Mouse (Mus musculus) left cerebral cortex, adult 18-20 months (tissue): ENCODE measurements at regions not wholly inside any gene's neighbourhood (a gene's known extent, or its start where the extent isn't known, plus 50 kb on each side); places are given as distances from the start of the nearest gene placed in this dataset.

Experiments
- DNase-seq, 2 experiments: peaks; one replicate each; pipeline ENCODE4 v3.0.0; 2021 to 2022; ENCODE audit warnings: low spot score in 2 of 2, mixed read lengths in 1 of 2

GRCm38 (mm10) chr6:148543047-148543446 lies 98.9 kb upstream of the Tmtc1 start:
- DNase-seq = no peak

DNA sequence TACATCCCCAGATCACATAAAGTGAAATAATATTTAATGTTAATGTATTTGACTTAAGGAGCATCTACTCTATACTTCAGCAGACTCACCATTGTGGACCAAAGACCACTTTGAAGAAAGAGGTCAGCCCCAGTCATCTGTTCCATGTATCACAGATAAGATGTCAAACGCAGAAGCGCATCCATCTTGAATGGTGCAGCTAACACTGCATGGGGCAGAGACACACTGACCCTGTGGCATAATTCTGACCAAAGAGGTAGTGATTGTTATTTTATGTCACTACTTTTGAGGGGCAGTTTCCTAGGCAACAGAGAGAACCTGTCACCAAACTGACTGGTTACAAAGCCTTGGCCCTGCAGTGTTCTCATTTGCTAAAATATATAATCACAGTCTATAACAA lies 97.8 kb upstream of the Tmtc1 start:
- DNase-seq = no peak

GRCm38 (mm10) chr6:148539207-148539960 lies 95.2 kb upstream of the Tmtc1 start:
- DNase-seq = no peak

DNA sequence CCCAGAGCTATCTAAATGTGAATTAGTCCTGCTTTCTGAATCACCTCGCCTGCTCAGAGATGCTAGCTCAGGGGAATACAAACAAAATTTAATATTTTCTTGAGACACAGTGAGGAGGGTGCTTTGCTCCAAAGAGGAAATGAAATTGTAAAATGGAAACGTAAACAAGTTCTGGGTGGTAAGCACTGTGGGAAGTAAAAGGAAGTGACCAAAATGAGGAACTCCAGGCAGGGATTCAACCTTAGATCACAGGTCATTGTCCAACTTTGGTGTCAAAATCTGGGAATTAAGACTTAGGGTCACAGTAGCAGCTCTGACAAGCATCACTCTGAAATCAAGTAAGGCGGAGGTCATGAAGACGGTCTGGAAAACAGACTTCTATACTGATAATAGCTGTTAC lies 90.2 kb upstream of the Tmtc1 start:
- no peak for DNase-seq

DNA sequence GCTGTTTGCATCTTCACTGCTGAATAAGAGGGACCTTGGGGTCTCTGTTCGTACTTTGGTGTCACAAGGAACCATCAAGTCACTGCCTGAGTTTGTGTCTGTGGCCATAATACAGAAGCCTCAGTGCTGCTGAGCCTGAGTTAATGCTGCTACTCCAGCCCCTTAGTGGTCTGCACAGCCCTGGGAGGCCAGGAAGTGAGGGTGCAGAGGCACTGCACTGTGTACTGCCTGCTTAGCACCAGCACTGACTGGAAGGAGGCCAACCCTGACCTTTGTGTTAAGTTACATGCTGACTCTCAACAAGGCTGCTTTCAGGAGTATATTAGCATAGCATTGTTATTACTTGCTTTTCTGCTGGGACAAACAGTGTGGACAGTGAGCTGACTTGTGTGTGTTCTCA lies 86.9 kb upstream of the Tmtc1 start:
- DNase-seq = no peak

DNA sequence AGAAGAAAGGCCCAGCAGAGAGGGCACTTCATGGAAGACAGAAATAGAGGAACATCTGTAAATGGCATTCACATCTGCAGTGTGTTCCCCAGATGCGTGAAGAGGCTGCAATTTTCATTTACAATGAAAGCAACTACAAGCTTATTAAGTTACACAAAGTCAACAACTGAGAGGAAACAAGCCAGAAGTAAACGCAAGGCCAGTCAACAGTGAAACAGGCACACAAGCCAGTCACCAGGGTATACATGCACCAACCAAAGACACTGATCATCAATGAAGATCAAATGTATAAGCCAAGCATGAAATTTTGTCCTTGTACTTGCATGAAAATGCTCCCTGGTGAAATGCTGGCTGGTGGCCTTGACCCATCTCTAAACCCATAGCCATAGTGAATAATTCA lies 84.4 kb upstream of the Tmtc1 start:
- no peak for DNase-seq

DNA sequence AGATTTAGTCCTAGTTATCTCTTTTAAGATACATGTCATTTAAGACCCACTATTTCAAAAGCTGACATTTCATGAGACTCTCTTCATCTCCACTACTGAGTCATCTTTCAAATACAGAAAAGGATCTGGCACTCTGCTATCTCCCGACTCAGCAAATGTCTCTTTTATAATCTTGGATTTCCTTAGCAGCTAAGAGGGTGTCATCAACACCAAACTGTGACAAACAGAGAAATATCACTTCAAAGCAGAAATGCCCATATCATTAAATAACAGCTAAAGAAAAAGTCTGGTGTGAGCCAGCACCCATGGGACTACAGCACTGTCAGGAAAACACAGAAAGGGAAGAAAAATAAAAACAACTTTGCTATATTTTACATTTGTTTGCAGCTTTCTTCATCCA lies 78.7 kb upstream of the Tmtc1 start:
- peak; percentile 4 to 18 for DNase-seq

DNA sequence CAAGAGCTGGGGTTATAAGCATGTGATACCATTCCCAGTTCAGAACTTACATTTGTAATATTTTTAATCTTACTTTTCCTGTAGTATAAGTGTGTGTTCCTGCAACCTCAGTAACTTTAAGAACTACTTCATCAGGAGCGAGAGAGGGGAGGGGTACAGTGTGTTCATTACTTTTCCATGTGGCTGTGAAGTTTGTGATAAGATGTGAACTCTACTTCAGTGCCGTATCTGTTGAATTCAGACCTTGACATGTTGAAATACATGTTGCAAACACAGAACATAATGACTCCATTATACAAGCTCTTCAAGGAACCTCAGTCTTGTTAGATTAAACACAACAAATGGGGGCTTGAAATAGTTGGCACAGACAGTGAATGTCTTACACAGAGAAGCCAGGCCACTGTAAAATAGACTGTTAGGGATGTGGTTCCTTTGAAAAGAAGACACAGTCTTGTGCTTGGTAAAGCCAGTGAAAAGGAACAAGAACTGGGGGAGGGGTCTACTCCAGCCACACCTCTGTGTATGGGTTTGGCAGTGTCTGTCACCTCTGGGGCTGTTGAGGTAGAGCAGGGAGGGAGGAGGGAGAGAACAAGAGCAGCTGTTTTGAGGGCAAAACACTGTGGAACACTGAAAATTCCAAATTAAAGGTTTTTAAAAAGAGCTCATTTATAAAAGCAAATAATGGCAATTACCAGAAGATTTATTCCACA lies 73.5 kb upstream of the Tmtc1 start:
- DNase-seq = no peak

GRCm38 (mm10) chr6:148516654-148517053 lies 72.5 kb upstream of the Tmtc1 start:
- DNase-seq = no peak

DNA sequence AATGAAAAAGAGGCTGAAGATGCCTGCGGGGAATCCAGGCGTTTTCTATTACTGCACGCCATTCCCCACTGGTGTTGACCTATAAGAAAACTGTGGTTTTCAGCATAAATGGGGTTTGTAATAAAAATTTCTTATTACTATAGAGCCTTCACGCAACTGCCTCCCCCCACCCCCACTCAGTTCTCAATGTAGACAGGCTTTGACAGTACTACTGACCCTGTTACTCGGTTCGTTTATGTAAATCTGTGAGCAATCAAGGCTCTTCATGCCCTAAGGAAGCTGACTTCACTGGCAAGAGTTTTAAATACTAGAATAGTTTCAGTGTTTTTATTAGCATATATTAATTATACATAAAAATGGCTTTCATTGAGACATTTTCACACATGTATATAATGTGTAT lies 70.9 kb upstream of the Tmtc1 start:
- DNase-seq = no peak

DNA sequence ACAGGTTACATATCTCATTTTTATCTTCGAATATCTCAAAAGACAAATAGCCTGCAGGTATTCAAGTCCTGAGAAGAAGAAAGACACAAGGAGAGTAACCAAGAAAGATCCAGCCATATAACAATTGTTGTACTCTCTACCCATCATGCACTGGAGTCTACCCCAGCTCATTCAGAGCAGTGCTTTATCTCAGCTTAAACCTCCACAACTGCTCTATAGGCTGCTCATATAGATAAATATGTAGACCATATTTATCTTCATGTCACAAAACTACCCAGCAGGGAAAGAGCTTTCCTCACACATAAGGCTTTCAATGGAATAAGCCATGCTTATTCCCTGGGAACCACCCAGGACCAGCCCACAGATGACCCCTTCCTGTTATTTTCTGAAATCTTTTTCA lies 70.5 kb upstream of the Tmtc1 start:
- no peak for DNase-seq

- no peak for DNase-seq
Observed at GRCm38 (mm10) chr6:148514124-148514523, 69.9 kb upstream of the Tmtc1 start.

- DNase-seq = no peak
Observed at GRCm38 (mm10) chr6:148513134-148513533, 68.9 kb upstream of the Tmtc1 start.

DNA sequence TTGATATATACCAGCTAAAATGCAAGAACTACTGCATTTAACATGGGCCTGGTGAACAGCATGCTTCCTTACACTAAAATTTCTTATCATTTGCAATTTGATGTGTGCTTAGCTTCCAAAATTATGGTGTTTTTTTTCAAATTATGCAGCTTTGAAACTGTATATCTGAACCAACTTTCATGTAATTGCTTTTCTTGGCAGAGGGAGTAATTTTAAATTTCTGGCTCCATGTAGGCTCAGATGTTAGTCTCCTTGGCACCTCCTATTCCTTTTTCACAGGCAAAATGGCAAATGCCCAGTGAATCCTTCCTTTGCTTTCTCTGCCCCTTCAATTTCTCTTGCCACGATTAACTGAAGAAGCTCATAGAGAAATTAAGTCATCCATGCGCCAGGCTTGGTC lies 61.1 kb upstream of the Tmtc1 start:
- no peak for DNase-seq

- no peak for DNase-seq
Observed at GRCm38 (mm10) chr6:148500251-148501179, 56.3 kb upstream of the Tmtc1 start.
